Mouse (Mus musculus): ENCODE measurements around the gene Midn. TPM values are rescaled to one million over a fixed set of nuclear protein-coding genes. Genes with fewer than 3 reads are reported as not detected.
"Not testable (repeated sequence)": the region's sequence is repeated elsewhere in the genome, so short reads cannot be mapped to it uniquely, and the experiment has no call there.

Midn gene
- polyA plus RNA-seq, 1 experiment: 62.7 TPM

DNA sequence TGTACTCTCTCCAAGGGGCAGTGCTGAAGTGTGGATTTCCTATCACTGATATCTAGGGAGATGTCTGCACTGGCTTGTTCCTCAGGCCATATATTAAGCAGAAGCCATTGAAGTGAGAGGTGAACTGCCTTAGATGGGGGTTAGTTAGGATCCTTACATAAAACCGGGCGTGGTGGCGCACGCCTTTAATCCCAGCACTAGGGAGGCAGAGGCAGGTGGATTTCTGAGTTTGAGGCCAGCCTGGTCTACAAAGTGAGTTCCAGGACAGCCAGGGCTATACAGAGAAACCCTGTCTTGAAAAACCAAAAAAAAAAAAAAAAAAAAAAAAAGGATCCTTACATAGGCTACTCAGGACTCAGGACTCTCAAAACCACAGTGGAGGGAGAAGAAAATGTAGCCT is 18.1 kb downstream of the Midn start:
- 88% methylated on average over 4 of the region's 4 CpGs for WGBS
- DNase-seq (ENCODE audit: low read depth, low spot score): not testable (repeated sequence)

DNA sequence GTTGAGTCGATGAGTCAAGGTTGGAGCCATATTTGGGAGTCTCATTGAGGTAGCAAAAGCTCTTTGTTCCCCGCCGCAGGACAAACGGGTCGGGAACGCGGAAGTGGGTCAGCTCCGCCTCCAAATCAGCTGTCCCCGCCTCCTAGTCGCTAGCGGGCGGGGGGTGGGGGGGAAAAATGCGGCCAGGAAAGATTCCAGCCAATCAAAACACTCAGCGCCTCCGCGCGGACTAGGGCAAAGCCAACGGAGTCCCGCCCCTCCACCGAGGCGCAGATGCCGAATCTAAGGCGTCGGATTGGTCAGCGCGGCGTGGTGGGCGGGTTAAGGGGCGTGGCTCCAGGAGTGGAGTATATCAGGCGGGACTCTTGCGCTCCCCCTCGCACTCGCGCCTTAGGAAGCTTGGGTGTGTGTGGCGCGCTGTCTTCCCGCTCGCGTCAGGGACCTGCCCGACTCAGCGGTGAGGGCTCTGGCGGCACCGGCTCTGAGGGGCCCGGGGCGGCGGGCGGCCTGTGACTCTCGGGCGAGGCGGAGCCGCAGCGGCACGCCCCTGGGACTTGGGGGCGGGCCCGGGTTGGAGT is 19.5 kb downstream of the Midn start:
- under 1% methylated on average over 55 of the region's 55 CpGs for WGBS
- DNase-seq (ENCODE audit: low read depth, low spot score): no peak

DNA sequence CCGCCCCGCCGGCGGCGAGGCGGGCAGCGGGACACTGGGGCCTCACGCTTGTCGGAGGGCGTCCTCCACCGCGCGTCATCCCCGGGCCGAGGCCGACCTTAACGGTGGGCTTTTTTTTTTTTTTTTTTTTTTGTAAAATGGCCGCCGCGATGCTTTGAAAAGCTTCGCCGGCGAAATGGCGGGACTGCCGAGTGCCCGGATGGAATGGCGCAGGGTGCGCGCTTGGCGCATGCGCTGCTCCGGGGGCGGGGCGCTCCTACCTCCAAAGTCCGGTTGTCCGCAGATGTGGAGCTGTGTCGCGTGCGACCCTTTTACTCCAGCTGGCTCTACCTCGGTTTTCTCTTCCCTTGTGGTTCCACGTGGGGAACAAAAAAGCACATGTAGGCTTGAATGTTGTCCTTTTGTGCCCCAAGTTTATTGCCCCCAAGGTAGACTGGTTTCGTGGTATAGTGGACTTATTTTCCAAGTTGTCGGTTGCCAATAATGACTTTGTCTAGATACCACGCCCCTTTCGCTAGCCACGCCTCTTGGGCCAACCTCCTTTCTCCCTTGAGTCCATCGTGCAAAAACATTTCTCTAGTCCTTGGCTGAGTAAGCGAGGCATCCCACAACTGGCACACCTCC is 20.1 kb downstream of the Midn start:
- DNase-seq (ENCODE audit: low read depth, low spot score): no peak
- under 1% methylated on average over 48 of the region's 48 CpGs for WGBS

DNA sequence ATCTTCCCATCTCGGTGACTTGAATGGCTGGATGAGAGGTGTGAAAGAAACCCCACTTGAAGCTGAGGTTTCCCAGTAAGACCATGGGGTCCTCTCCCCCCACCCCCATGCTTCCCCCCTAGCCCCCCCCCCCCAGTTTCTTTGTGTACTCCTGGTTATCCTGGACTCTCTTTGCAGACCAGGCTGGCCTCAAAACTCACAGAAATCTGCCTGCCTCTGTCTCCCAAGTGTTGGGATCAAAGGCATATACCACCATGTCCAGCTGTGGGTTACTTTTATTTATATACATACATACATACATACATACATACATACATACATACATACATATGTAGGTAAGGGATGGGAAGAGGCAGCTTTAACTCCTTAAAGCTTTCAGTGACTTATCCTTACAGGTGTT is 21.0 kb downstream of the Midn start:
- WGBS: 47% methylated on average over 1 of the region's 1 CpGs
- no peak for DNase-seq (ENCODE audit: low read depth, low spot score)

DNA sequence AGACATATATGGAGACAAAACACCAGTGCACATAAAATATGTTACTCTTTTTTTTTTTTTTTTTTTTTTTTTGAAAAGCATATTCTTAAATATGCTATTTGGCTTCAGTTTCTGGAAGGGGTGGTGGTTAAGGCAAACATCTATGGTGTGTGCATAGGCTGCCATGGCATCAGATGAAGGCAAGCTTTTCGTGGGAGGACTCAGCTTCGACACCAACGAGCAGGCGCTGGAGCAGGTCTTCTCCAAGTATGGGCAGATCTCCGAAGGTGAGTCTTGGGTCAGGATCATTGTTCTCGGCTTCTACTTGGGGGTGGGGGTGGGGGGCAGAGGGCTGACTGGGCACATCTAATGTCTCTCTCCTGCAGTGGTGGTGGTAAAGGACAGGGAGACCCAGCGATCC is 21.6 kb downstream of the Midn start:
- no peak for DNase-seq (ENCODE audit: low read depth, low spot score)
- WGBS: 86% methylated on average over 7 of the region's 7 CpGs

DNA sequence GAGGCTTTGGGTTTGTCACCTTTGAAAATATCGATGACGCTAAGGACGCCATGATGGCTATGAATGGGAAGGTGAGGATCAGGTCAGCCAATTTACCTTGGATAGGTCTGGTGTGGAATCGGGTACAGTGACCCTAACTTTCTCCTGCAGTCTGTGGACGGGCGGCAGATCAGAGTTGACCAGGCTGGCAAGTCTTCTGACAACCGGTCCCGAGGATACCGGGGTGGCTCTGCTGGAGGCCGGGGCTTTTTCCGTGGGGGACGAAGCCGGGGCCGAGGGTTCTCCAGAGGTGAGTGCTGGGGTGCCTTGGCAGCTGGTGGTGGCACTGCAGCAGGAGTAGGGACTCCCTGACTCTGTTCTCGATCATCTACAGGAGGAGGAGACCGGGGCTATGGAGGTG is 22.0 kb downstream of the Midn start:
- 93% methylated on average over 16 of the region's 16 CpGs for WGBS

DNA sequence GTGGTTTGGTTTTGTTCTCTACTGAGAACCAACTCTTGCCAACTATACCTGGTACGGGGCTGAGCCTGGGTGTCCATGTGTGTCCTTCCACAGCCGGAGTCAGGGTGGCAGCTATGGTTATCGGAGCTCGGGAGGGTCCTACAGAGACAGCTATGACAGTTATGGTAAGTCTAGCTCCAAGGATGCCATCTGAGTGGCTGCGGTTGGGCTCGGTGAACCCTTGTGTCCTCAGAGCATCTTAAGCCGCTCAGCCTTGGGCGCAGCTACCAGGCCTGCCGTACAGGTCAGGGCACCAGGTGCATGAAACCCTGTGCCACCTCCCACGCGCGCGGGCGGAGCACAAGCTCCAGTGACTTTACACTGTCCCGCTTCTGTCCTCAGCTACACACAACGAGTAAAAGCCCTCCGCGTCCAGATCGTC is 22.5 kb downstream of the Midn start:
- whole genome bisulfite sequencing: 92% methylated on average over 19 of the region's 19 CpGs
- no peak for DNase-seq (ENCODE audit: low read depth, low spot score)

More for the DNA sequence above, 22.0 kb downstream of the Midn start:
- no peak for DNase-seq (ENCODE audit: low read depth, low spot score)

DNA sequence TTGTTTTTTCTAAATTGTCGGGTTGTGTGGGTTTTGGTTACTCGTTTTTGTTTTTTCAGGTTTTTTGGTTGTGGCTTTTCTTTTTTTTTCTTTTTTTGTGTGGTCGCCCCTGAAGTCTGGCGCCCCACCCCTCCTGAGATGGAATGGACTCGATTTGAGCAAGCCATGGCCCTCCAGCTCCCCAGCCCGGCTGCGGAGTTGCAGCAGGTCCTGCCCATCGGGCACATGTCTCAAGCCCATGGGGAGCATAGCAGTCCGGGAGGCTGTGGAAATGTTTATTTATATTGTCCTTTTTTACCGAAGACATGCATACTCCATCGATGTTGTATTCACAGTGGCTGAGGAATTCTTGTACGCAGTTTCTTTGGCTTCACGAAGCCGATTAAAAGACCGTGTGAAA is 23.2 kb downstream of the Midn start:
- WGBS: 80% methylated on average over 15 of the region's 15 CpGs
- DNase-seq (ENCODE audit: low read depth, low spot score): no peak

DNA sequence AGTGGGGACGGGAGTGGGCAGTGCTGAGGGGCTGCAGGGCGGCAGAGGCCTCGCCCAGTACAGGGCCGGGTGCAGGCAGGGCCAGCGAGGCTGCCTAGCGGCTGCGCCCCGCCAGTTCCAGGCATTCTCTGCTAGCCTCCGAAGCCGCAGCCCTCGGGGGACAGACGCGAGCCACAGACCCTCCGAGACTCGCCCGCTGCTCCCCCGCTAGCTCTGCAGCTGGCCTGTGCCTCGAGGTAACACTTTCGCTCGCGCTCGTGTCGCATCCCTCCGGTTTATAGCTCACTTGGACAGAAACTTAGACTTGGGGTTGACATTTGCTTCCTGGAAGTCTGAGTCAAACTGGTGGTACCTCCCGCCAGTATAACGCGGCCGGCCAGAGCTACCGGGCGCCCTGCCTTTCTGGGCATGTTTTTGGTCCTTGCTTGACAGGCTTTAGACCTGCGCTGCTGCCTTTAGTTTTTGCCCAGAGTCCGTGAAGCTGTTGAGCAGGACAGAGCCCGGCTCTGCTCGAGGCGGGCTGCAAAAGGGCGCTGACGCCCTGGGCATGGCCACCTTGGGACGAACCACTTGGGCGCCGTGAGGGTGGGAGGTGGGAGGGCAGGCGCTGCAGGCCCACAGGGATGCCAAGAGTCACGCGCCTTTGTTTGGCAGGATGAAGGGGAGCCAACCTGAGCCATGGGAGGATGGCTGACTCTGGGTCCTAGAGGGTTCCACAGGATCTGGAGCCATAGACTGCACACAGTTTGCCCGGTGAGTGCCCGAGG is 23.9 kb downstream of the Midn start:
- WGBS: 86% methylated on average over 45 of the region's 45 CpGs
- no peak for DNase-seq (ENCODE audit: low read depth, low spot score)

DNA sequence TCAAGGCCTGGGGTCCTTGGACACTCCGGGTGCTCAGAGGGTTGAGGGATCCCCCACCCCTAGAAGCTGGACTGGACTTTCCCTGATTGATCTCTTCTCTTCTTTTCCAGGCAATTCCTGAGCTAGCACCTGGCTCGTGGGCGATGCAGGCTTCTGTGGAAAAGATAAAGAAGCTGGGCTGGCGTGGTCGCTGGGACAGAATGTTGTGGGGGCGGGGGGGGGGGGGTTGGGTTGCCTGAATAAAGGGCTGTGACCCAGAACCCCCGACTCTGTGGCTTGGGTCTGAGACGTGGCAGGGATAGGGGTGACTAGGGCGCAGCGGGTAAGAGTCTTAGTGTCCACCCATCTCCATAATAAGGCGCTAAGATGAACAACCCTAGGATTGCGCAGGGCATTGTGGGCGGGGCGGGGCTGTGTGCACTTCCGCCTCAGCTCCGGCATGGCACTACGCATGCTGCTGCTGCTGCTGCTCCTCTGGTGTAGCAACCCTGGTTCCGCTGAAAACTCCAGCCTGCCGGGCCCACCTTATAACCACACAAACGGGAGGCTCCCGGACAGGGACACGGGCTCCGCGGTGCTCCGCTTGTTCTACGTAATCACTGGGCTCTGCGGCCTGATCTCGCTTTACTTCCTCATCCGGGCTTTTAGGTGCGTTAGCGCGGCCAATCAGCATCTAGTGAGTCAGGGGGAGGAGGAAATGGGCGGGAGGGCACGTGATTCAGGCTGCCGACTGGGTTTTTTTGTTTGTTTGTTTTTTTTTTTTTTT is 24.6 kb downstream of the Midn start, which contains the start of gene 1600002K03Rik:
TSS of gene 1600002K03Rik (plus strand) at position 418 of the 766 bp plus-strand sequence.
- 5% methylated on average over 35 of the region's 35 CpGs for WGBS

DNA sequence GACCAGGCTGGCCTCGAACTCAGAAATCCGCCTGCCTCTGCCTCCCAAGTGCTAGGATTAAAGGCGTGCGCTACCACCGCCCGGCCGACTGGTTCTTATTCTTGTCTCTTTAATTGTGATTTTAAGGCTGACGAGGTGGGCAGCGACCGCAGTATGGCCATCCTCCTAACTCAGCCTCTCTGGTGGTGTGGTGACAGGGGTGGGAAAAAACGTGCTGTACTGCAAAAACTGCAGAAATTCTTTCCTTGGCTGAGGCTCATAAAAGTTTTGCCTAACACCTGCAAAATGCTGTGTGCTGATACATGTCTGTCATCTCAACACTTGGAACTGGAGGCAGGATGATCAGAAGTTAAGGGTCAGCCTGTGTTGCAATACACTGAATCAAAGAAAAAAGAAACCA is 25.3 kb downstream of the Midn start:
- WGBS: 3% methylated on average over 11 of the region's 11 CpGs
- DNase-seq (ENCODE audit: low read depth, low spot score): no peak

More for the DNA sequence above, 24.6 kb downstream of the Midn start, which contains the start of gene 1600002K03Rik:
- DNase-seq (ENCODE audit: low read depth, low spot score): no peak

DNA sequence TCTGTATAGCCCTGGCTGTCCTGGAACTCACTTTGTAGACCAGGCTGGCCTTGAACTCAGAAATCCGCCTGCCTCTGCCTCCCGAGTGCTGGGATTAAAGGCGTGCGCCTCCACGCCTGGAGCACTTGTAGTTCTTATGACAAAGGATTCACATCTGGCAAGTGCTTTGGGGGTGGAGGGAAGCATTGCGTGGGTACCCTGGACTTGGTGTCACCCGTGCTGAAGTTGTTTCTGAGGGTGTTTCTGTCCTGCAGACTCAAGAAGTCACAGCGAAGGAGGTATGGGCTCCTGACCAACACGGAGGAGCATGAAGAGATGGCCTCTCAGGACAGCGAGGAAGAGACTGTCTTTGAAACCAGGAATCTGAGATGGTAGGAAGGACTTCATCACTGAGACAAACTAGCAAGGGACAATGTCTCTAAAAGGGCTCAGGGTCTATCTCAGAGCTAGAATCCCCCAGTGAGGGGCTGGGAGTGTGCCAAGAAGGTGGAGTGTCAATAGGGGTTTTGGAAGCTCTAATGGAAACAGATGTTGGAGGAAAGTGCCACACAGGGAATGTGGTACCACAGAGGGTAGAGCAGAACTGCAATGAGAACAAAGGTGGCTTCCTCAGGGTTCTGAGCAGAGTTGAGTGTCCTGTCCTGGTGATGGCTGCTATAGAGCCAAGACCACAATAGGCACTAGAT is 26.0 kb downstream of the Midn start:
- no peak for DNase-seq (ENCODE audit: low read depth, low spot score)
- 82% methylated on average over 10 of the region's 10 CpGs for WGBS

DNA sequence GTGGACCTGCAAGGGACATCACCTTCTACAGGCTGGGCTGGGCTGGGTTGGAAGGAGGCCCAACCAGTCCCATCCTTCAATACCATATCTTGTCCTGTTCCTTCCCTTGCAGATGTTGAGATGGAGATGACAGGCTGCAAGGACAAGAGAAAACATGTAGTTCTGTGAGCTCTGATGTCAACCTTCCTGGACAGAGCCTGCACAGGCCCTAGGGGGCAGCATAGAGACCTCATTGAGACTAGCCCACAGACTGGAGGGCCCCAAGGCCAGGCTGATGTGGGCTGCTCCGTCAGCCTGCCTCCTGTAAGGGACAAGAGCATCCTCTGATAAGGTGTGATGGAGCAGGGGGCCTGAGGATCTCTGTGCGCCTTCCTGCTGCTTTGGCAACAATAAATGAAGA is 26.6 kb downstream of the Midn start:
- 60% methylated on average over 2 of the region's 2 CpGs for WGBS
- no peak for DNase-seq (ENCODE audit: low read depth, low spot score)

DNA sequence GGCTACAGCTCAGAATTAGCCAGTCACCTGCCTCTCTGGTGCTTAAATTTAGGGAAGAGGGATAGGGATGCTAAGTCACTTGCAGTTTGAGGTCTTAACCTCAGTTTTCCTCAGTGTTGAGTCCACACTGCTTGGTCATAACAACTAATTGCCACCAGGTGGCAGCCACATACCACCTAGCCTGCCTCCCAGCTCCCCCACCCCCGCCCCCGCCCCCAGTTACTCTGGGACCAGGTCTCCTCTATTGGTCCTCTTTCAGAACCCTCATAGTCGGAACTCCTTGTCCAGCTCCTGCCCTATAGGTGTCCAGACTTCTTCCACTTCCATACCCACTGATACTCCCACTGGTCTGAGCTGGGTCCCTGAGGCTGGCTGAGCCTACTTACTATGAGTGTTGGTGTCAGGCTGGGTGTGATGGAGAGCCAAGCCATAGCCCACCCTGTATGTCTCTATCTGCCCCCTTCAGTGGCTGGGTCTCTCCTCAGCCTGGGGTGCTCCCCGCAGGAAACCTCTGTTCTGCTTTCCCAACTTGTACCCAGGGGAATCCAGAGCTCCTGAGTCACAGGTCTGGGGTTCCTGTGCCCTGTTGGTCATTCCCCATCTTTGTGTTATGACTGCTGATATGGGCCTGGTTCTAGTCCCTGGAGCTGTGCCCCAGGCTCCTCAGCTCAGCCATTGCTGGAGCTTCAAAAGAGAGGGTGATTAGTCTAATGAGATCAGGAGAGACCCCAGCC is 27.6 kb downstream of the Midn start:
- DNase-seq (ENCODE audit: low read depth, low spot score): no peak
- WGBS: 55% methylated on average over 4 of the region's 4 CpGs

DNA sequence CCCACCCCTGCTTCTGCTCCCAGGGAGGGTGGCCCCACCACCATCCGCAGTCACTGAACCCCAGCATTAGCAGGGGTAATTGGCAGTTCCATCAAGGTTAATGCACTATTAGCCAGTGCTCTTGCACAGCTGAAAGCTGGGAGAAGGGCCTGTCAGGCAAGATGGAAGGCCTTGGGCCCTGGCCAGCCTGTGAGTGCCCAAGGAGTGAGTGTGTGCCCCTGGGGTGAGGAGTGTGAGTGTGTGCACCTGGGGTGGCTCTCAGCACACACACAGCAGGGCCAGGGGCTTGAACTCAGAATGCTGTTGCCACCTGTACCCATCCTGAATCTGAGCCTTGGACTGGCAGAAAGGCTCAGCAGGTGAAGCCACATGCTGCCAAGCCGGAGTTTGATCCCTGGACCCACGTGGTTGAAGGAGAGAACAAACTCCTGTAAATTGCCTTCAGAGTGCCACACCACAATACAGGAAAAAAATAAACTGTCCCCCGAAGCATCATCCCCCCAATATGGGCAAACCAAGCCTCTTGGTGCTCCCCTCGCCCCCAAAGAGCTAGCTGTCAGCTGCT is 28.3 kb downstream of the Midn start:
- 79% methylated on average over 5 of the region's 5 CpGs for WGBS
- DNase-seq (ENCODE audit: low read depth, low spot score): no peak

DNA sequence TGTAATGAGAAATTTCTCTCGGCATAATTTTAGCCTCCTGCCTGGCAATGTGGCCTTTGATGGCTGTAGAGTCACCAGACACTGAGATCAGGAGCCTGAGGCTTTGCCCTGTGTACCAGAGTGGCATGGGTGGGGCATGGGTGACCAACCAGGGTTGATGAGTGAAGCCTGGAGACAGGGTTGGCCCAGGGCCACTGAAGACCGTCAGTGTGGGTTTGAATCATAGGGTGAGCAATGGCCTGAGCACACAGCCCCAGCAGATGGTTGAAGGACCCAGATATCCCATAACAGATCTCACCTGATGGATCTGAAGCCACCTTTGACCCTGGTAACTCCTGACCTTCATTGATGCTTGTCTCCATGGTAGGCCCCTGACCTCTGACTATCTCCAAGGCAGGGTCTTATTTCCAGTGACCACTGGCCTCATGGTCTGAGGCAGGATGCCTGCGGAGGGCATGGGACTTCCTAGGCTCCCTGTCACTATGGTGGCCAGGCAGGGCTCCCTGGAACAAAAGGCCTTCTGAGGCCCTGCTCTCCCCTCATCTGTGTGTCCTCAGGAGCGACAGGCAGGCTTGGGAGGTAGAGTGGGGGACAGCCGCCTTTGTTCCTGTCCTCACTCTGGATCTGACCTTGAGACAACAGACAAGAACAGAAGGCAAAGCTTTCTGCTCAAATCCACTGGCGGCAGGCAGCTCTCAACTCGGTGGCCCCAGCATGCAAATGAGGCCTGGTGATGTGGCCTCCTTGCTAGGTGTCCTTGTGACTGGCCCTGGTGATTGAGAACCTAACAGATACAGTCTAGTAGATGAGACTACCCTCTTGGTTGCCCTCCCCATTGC is 29.6 kb downstream of the Midn start:
- 81% methylated on average over 7 of the region's 7 CpGs for WGBS
- DNase-seq (ENCODE audit: low read depth, low spot score): no peak

DNA sequence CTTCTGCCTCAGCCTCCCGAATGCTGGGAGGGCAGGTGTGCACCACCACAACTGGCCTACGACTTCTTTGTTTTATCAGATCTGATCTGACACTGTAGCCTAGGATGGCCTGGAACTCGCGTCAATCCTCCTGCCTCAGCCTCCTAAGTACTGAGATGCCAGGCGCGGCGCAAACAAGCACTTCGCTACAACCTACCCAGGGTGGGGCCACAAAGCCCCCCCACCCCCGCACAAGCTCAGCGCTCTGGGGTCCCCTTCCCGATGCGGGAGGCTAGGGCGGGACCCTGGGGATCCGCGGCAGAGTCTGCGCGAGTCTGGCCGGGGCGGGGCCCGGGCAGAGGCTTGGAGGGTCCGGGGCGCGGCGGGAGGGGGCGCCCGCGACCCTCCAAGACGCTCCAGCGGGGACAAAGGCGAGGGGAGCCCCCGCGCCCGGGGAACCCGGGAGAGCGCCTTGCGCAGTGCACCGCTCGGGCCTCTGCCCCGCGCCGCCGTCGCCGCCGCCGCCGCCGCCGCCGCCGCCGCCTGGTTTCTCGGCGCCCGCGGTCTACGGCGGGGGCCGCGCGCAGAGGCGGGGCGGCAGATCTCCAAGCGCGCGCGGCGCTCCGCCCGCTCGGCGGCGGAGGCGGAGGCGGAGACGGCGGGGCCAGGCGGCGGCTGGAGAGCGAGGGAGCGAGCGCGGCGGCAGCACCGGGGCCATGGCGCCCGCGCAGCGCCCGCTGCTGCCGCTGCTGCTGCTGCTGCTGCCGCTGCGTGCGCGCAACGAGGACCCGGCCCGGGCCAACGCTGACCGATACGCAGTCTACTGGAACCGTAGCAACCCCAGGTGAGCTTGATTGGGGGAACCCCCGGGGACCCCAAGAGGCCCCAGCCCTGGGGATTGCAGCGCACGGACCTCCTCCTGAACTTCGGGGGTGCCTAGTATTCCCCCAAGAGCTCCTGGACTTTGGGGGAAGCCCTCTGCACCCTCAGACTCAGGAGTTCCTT is 31.3 kb downstream of the Midn start, which contains the start of gene Efna2:
TSS of gene Efna2 (plus strand) at position 415 of the 984 bp plus-strand sequence.
- whole genome bisulfite sequencing: 5% methylated on average over 101 of the region's 106 CpGs
- DNase-seq (ENCODE audit: low read depth, low spot score): no peak
